Mouse (Mus musculus): ENCODE data around the gene Cog7.

GRCm38 (mm10) chr7:121912250-121912649 is 69.3 kb downstream of the Cog7 start:
- TF ChIP-seq GATA1 (IDR thresholded peaks at IDR 0.05; ENCODE audit: borderline replicate concordance, low read length) (no peak), FLI1 (IDR thresholded peaks at IDR 0.05; ENCODE audit: low read length) (no peak)
